Mouse (Mus musculus) kidney, postnatal 0 days (tissue): ENCODE measurements at regions not wholly inside any gene's neighbourhood (a gene's known extent, or its start where the extent isn't known, plus 50 kb on each side); places are given as distances from the start of the nearest gene placed in this dataset.

ENCODE experiments used
- ATAC-seq: fragments of 200-750 bp; cut with Nextera tagmentation; replicated peaks from 2 replicates; pipeline ENCODE4 v1.8.0; 2017; ENCODE audit warnings: low read depth, moderate number of reproducible peaks, moderate TSS enrichment, moderate library complexity; ENCODE audit not compliant: low FRiP score
- DNase-seq: peaks from one replicate; pipeline ENCODE4 v3.0.0-alpha.2; 2016; ENCODE audit warnings: low spot score
- H3K27ac ChIP-seq: fragments of 300-500 bp; sonication (generic); 2 replicates; pipeline ENCODE4 v1.5.1; 2014; ENCODE audit warnings: mild to moderate bottlenecking
- H3K27me3 ChIP-seq: fragments of 300-500 bp; sonication (generic); 2 replicates; pipeline ENCODE4 v1.6.1; 2014; ENCODE audit warnings: low read length, mixed read lengths; ENCODE audit not compliant: insufficient read depth
- H3K36me3 ChIP-seq: fragments of 300-500 bp; sonication (generic); 2 replicates; pipeline ENCODE4 v1.6.1; 2014; ENCODE audit warnings: low read length, mixed read lengths; ENCODE audit not compliant: insufficient read depth
- H3K4me1 ChIP-seq: fragments of 300-500 bp; sonication (generic); replicated peaks from 2 replicates; pipeline ENCODE4 v1.6.1; 2014; ENCODE audit warnings: antibody characterized with exemption, low read length, mixed read lengths; ENCODE audit not compliant: insufficient read depth
- H3K4me2 ChIP-seq: fragments of 300-500 bp; sonication (generic); 2 replicates; pipeline ENCODE4 v1.6.1; 2014; ENCODE audit warnings: mild to moderate bottlenecking, low read length, moderate library complexity, mixed read lengths
- H3K4me3 ChIP-seq: fragments of 300-500 bp; sonication (generic); replicated peaks from 2 replicates; pipeline ENCODE4 v1.5.1; 2014; ENCODE audit warnings: low read depth, low read length
- H3K9ac ChIP-seq: fragments of 300-500 bp; sonication (generic); 2 replicates; pipeline ENCODE4 v1.6.1; 2014; ENCODE audit warnings: low read depth, low read length
- H3K9me3 ChIP-seq: fragments of 300-500 bp; sonication (generic); replicated peaks from 2 replicates; pipeline ENCODE4 v1.6.1; 2016; ENCODE audit warnings: low read length, inconsistent platforms, mixed read lengths
- CTCF ChIP-seq: IDR thresholded peaks from 2 replicates; pipeline ENCODE4 v1.5.1; 2016; ENCODE audit warnings: antibody characterized with exemption, low read depth, mild to moderate bottlenecking, moderate library complexity
- WGBS: fragments of 180-500 bp; shearing (Covaris S2); extraction: QIAGEN DNeasy Blood & Tissue Kit; methylation state at CpG from one replicate; pipeline ENCODE4 v1.1.7; 2014; 5-methylcytosine and 5-hydroxymethylcytosine counted together

DNA sequence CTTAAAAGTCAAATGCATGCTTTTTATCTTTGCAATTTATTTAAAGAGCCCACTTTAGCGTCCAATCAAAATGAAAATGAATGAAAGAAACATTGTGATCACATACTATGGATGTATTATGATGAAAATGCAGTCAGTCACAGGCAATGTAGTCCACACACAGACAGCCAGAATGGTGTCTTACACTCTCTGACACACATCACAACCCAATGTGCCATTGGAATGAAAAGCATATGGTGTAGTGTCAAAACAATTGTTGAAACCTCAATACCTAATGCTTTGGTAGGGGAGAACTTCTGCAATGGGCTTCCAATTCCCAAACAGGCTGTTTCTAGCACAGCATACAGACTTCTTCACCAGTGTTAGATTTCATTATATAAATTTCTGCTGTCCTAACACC, 3158.8 kb upstream of the Gm6569 start:
- ATAC-seq (no peak), DNase-seq (no peak)
- WGBS = 83% methylated on average over 1 of the region's 1 CpGs
- no peaks in the 10 kb centered on the region for H3K36me3 ChIP-seq
- no peaks in the 10 kb centered on the region for H3K27me3 ChIP-seq
- H3K4me1 ChIP-seq = no peaks in the 10 kb centered on the region
- H3K4me2 ChIP-seq = no peak overlapping the region
- no peak overlapping the region for H3K9ac ChIP-seq
- H3K4me3 ChIP-seq = no peak overlapping the region
- no peak for TF ChIP-seq CTCF
- no peak overlapping the region for H3K27ac ChIP-seq
- no peaks in the 10 kb centered on the region for H3K9me3 ChIP-seq

DNA sequence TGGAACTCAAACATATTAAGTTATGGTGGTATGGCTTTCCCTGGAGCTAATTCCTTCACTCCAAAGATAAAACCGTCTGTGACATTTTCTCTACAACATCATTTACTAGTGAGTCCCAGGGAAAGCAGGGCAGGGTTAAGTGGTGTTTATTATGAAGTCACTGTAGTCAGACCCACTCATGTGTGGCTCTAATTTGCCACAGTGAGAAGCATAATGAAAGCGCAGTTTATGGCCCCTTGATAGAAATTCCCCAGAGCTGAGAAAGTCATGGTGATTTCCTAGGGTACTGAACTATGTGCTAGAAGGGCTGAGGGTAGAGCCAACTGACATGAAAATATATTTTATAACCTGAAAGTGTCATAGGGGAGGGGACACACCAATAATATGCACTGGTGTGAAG, 3129.8 kb upstream of the Gm6569 start:
- Histone ChIP-seq H3K4me2 (no peak overlapping the region), H3K36me3 (no peaks in the 10 kb centered on the region), H3K9ac (no peak overlapping the region), H3K27me3 (no peaks in the 10 kb centered on the region), H3K4me1 (no peaks in the 10 kb centered on the region), H3K9me3 (no peaks in the 10 kb centered on the region), H3K27ac (no peak overlapping the region), H3K4me3 (no peak overlapping the region)
- 55% methylated on average over 2 of the region's 2 CpGs for WGBS
- no peak for TF ChIP-seq CTCF
- ATAC-seq (no peak), DNase-seq (no peak)

DNA sequence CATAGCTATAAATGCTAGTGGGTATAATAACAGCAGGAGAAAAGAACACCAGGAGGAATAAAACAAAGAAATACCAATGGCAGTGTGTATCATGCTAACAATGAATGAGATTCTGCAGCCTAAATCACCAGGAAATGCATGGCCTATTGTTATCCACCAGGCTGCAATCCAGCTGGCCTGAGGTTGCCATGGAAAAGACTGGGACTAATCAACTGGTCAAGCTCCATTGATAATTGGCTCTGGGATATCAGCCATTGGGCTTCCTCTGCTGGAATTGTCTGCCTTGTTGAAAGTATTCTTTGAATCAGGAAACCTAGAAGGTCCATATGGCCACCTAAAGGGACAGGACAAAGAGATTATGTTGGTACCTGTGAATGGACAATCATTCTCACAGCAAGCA, 3120.6 kb upstream of the Gm6569 start:
- Histone ChIP-seq H3K27me3 (no peaks in the 10 kb centered on the region), H3K4me1 (no peaks in the 10 kb centered on the region), H3K9ac (no peak overlapping the region), H3K4me3 (no peak overlapping the region), H3K4me2 (no peak overlapping the region), H3K9me3 (no peaks in the 10 kb centered on the region), H3K27ac (no peak overlapping the region), H3K36me3 (no peaks in the 10 kb centered on the region)
- TF ChIP-seq CTCF = no peak
- ATAC-seq (no peak), DNase-seq (no peak)

DNA sequence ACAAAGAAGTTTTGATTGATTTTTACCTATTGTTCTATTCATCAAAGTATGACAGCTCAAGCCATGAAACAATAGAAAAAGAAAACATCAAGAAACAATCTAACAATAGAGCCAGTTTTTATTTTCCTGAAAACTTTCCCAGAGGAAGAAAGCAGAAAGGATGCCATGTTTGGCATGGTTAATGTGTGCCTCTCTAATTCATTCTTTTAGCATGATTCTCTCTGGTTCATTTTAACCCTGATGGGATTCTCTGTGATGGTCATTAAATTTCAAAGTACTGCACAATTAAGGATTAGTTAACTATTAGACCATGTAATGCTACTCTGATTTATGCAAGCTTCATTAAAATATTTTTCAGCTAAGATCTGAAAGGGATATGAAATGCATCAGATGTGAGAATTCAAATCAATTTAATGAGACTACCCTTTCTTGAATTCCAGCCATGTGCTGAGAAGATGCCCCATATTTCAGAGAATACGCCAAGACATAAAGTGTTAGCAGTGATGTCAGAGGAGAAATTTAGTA, 3106.9 kb upstream of the Gm6569 start:
- no peak overlapping the region for H3K9ac ChIP-seq
- H3K27ac ChIP-seq = no peak overlapping the region
- H3K9me3 ChIP-seq = no peaks in the 10 kb centered on the region
- H3K4me1 ChIP-seq = no peaks in the 10 kb centered on the region
- no peaks in the 10 kb centered on the region for H3K36me3 ChIP-seq
- DNase-seq = no peak
- no peak for ATAC-seq
- no peak overlapping the region for H3K4me2 ChIP-seq
- WGBS = 74% methylated on average over 1 of the region's 1 CpGs
- no peaks in the 10 kb centered on the region for H3K27me3 ChIP-seq
- no peak overlapping the region for H3K4me3 ChIP-seq
- no peak for TF ChIP-seq CTCF

DNA sequence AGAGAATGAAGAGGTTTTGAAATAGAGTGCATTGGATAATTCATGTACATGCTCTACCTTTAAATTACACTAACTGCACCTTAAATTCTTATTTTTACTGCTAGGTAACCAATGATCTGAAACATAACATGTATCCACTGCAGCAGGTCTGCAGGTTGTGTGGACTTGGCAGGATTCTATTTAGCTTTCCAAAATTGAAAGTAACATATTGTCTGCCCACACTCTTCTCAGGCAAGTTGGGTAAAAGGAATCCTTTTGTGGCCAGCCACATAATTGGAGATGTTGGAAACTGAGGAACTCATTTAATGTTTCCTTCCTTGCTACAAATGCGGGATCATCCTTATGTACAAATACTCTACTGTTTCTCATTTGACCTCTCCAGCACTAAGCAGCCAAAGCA, 3106.4 kb upstream of the Gm6569 start:
- Histone ChIP-seq H3K9me3 (no peaks in the 10 kb centered on the region), H3K36me3 (no peaks in the 10 kb centered on the region), H3K27me3 (no peaks in the 10 kb centered on the region), H3K9ac (no peak overlapping the region), H3K4me3 (no peak overlapping the region), H3K27ac (no peak overlapping the region), H3K4me1 (no peaks in the 10 kb centered on the region), H3K4me2 (no peak overlapping the region)
- 75% methylated on average over 1 of the region's 1 CpGs for WGBS
- ATAC-seq = no peak
- no peak for TF ChIP-seq CTCF
- DNase-seq = no peak

DNA sequence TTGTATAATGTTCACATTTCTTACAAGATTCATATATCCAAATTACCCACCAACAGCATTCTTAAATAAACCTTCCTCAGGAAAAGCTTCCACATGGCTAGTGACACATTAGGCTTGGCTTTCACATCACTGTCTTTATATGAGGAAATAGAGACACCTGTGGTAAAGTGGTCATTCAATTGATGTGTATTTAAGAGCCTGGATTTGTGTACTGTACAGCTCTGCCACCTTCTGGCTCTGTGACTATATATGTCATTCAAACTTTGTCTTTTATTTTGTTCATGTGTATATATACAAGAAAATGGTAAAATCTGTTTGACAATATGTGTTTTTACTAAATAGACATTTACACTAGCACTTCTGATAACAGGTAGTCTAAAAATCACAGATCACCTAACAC, 3090.1 kb upstream of the Gm6569 start:
- DNase-seq (no peak), ATAC-seq (no peak)
- H3K27ac ChIP-seq = no peak overlapping the region
- no peaks in the 10 kb centered on the region for H3K27me3 ChIP-seq
- TF ChIP-seq CTCF = peak; percentile 9; the same call in 1 of the 2 replicates
- H3K36me3 ChIP-seq = no peaks in the 10 kb centered on the region
- H3K4me2 ChIP-seq = no peak overlapping the region
- H3K4me1 ChIP-seq = no peaks in the 10 kb centered on the region
- no peak overlapping the region for H3K9ac ChIP-seq
- H3K9me3 ChIP-seq = no peaks in the 10 kb centered on the region
- H3K4me3 ChIP-seq = no peak overlapping the region

DNA sequence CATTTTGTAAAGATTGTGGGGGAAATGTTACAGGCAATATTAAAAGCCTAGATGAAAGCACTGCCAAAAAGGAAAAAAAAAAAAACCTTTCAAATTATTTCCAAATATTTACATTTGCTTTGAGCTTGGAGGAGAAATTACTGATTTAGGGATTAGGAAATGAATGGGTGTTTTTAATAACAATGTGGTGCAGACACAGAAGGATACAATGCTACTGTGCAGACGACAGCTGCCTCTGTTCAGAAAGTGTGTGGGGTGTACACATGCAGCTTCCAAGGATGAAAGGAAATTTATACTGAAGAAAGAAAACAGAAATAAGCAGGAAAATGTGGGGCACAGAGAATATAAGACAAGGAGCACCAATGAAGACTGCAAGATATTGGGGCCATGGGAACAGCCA, 3070.3 kb upstream of the Gm6569 start:
- Histone ChIP-seq H3K9ac (no peak overlapping the region), H3K9me3 (no peaks in the 10 kb centered on the region), H3K4me3 (no peak overlapping the region), H3K36me3 (no peaks in the 10 kb centered on the region), H3K4me2 (no peak overlapping the region), H3K27ac (no peak overlapping the region), H3K27me3 (no peaks in the 10 kb centered on the region), H3K4me1 (no peaks in the 10 kb centered on the region)
- TF ChIP-seq CTCF = no peak
- peak; percentile 2 for DNase-seq
- ATAC-seq = no peak
- WGBS = 40% methylated on average over 1 of the region's 1 CpGs
